Mouse (Mus musculus) midbrain, postnatal 0 days (tissue): ENCODE data around the gene Tom1l1. TPM values are rescaled to one million over a fixed set of nuclear protein-coding genes. Genes with fewer than 3 reads are reported as not detected.
A peak's percentile ranks its signal among the peaks of the same experiment; 100 is the strongest.

ENCODE experiments used
- ATAC-seq: fragments of 200-750 bp; cut with Nextera tagmentation; 2 replicates; pipeline ENCODE4 v1.8.0; 2017; ENCODE audit warnings: moderate number of reproducible peaks, mild to moderate bottlenecking, moderate TSS enrichment, moderate library complexity; ENCODE audit not compliant: low FRiP score
- DNase-seq: peaks from one replicate; pipeline ENCODE4 v3.0.0-alpha.2; 2015; ENCODE audit warnings: low spot score
- H3K27ac ChIP-seq: fragments of 300-500 bp; sonication (generic); 2 replicates; pipeline ENCODE4 v1.5.1; 2014; ENCODE audit warnings: low read depth, mild to moderate bottlenecking, low read length, mixed read lengths
- H3K27me3 ChIP-seq: fragments of 300-500 bp; sonication (generic); 2 replicates; pipeline ENCODE4 v1.6.1; 2014; ENCODE audit warnings: low read length, control low read depth, mixed read lengths; ENCODE audit not compliant: insufficient read depth
- H3K36me3 ChIP-seq: fragments of 300-500 bp; sonication (generic); 2 replicates; pipeline ENCODE4 v1.6.1; 2014; ENCODE audit warnings: low read length, control low read depth, mixed read lengths; ENCODE audit not compliant: insufficient read depth
- H3K4me1 ChIP-seq: fragments of 300-500 bp; sonication (generic); 2 replicates; pipeline ENCODE4 v1.6.1; 2014; ENCODE audit warnings: mild to moderate bottlenecking, control low read depth, antibody characterized with exemption, low read length, mixed read lengths; ENCODE audit not compliant: insufficient read depth
- H3K4me2 ChIP-seq: fragments of 300-500 bp; sonication (generic); 2 replicates; pipeline ENCODE4 v1.6.1; 2014; ENCODE audit warnings: low read depth, mild to moderate bottlenecking, low read length, mixed read lengths; ENCODE audit not compliant: poor library complexity, severe bottlenecking
- H3K4me3 ChIP-seq: fragments of 300-500 bp; sonication (generic); 2 replicates; pipeline ENCODE4 v1.5.1; 2014; ENCODE audit warnings: low read depth, mild to moderate bottlenecking, low read length, moderate library complexity
- H3K9ac ChIP-seq: fragments of 300-500 bp; sonication (generic); replicated peaks from 2 replicates; pipeline ENCODE4 v1.6.1; 2014; ENCODE audit warnings: mild to moderate bottlenecking, low read length, moderate library complexity, mixed read lengths; ENCODE audit not compliant: poor library complexity, severe bottlenecking
- H3K9me3 ChIP-seq: fragments of 300-500 bp; sonication (generic); 2 replicates; pipeline ENCODE4 v1.6.1; 2016; ENCODE audit warnings: low read length, control low read depth
- CTCF ChIP-seq: IDR thresholded peaks from 2 replicates; pipeline ENCODE4 v1.5.1; 2016; ENCODE audit warnings: antibody characterized with exemption, mild to moderate bottlenecking
- WGBS: fragments of 180-500 bp; shearing (Covaris S2); extraction: QIAGEN DNeasy Blood & Tissue Kit; methylation state at CpG from one replicate; pipeline ENCODE4 v1.1.7; 2014; 5-methylcytosine and 5-hydroxymethylcytosine counted together
- polyA plus RNA-seq: library from polyadenylated mRNA; unstranded; fragments of >200 nt; fragmentation: Nextera tagmentation; extraction: Ambion mirVana; gene quantifications from 2 replicates; pipeline ENCODE4 v1.2.1, GENCODE M21; 2015
- total RNA-seq: library from RNA; depleted of rRNA; stranded (reverse); fragments of >200 nt; gene quantifications from 2 replicates; pipeline ENCODE4 v1.2.3, GENCODE M21; 2014

Tom1l1 gene
- total and polyA plus RNA-seq, 2 experiments from 2014 or later: 12.6 to 19.6 TPM

DNA sequence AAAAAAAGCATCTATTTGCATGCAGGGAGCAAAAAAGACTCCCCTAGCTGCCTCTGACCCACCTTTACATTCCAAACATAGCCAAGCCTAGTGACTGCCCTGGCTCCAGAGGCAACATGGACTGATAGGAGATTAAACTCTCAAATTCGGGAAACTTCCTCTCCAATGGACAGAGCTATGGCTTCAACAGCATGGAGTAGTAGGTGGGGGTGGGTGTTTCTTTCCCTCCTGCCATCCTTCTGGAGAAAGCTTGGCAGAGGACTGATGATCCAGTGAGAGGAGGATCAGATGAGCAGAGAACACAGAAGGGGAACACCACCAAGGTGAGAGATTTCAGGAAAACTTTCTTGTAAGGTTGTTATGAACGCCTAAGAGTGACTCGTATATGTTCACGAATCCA is 35.6 kb downstream of the Tom1l1 start:
- ATAC-seq (no peak), DNase-seq (no peak)
- Histone ChIP-seq H3K27ac (no peak overlapping the region), H3K4me3 (no peak overlapping the region), H3K9me3 (no peaks in the 10 kb centered on the region), H3K4me1 (no peaks in the 10 kb centered on the region), H3K9ac (no peak overlapping the region), H3K27me3 (no peaks in the 10 kb centered on the region), H3K4me2 (no peak overlapping the region), H3K36me3 (peaks cover 28% of the 10 kb centered on the region)
- 90% methylated on average over 4 of the region's 4 CpGs for WGBS
- no peak for TF ChIP-seq CTCF

DNA sequence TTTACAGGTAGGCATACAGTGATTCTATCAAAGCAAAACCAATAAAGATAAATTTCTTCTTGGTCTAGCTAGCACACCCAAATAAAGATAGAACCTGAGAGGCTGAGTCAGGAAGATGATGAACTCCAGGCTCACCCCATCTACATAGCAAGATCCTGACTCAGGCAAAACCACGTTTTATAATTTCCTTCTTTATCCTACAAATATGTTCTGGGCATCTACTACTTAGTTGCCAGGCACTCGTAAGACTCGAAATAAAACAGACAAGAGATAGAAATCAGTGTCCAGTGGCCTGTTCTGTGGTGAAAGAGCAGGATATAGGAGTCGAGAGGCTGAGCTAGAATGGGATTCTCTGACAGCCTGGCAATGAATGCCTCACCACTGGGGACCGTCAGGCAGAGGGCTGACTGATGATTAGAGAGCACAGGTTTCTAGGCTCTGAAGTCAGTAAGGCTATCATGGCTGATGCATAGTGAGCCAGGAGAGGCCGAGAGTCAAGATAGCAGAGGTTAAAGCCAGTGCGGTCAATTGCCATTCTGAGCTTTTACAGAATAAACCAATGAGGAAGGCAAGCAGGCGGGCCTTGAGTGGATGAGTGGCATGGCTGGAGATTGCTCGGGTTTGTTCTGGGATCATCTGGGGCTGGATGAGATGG is 37.8 kb downstream of the Tom1l1 start:
- ATAC-seq (no peak), DNase-seq (no peak)
- 82% methylated on average over 9 of the region's 9 CpGs for WGBS
- Histone ChIP-seq H3K27me3 (no peaks in the 10 kb centered on the region), H3K27ac (no peak overlapping the region), H3K4me2 (no peak overlapping the region), H3K9me3 (no peaks in the 10 kb centered on the region), H3K4me1 (no peaks in the 10 kb centered on the region), H3K4me3 (no peak overlapping the region), H3K36me3 (peaks cover 26% of the 10 kb centered on the region), H3K9ac (no peak overlapping the region)
- TF ChIP-seq CTCF: no peak

GRCm38 (mm10) chr11:90649777-90650176 is 38.4 kb downstream of the Tom1l1 start:
- Histone ChIP-seq H3K27ac (no peak overlapping the region), H3K4me3 (no peak overlapping the region), H3K9ac (no peak overlapping the region), H3K9me3 (no peaks in the 10 kb centered on the region), H3K4me2 (no peak overlapping the region), H3K27me3 (no peaks in the 10 kb centered on the region), H3K4me1 (no peaks in the 10 kb centered on the region), H3K36me3 (peaks cover 28% of the 10 kb centered on the region)
- ATAC-seq: no peak
- 91% methylated on average over 6 of the region's 6 CpGs for WGBS
- TF ChIP-seq CTCF: no peak
- no peak for DNase-seq

GRCm38 (mm10) chr11:90638312-90638830 is 49.8 kb downstream of the Tom1l1 start:
- WGBS: 2% methylated on average over 42 of the region's 54 CpGs
- Histone ChIP-seq H3K36me3 (no peaks in the 10 kb centered on the region), H3K4me1 (0 out of 2 replicates have a peak, but pooled peaks cover 3% of the 10 kb centered on the region), H3K27me3 (no peaks in the 10 kb centered on the region), H3K9me3 (no peaks in the 10 kb centered on the region), H3K4me2 (peak overlapping the region; percentile 62), H3K27ac (peak overlapping the region; percentile 98), H3K9ac (peak overlapping the region; percentile 100), H3K4me3 (peak overlapping the region; percentile 97)
- no peak; the same call in 1 of the 2 replicates for ATAC-seq
- DNase-seq: peak; percentile 28
- no peak for TF ChIP-seq CTCF

DNA sequence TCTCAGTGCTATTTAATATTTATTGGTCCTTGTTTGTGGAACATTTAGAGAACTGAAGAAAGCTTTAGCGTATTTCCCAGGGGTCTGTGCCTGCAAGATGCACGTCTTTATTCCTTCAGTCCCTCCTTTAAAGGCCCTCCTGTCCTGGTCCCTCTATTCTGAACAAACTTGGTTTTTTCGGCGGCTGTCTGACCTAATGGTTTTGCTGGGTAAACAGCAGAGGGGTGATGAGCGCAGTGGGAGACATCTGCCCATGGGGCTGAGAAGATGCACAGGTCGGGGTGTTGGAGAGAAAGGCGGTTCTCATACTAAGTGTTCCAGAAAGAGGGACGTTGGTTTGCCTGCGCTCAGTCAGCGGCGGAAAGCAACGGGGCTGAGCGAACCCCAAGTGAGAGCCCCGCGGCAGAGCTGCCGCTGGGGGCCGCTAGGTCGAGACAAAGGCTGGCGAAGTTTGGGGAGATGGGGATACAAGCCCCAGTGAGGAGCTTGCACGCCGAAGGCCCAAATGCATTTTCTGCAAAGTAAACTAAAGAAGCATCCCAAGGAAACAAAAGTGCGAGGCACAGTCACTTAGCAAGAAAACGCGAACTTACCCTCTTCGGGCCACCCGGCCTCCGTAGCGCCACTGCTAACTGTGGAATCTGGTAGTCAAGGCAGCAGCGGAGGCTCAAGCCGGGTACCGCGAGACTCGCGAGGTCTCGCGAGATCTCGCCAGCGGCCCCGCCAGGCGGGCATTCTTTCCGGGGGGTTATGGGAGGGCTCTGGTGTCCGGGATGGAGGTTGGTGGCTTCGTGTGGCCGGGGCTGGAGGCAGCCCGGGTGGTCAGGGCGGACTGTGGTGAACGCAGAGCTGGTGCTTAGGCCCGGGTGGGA is 50.5 kb downstream of the Tom1l1 start, which contains the start of the genes Stxbp4 and Cox11:
Gene Stxbp4, minus strand, starts transcription at position 645 of the 872 bp plus-strand sequence.
Gene Cox11, plus strand, starts transcription at position 734 of the 872 bp plus-strand sequence.
- no peaks in the 10 kb centered on the region for H3K36me3 ChIP-seq
- peak within 1 kb of the TSS; percentile 98 for H3K27ac ChIP-seq
- DNase-seq (peak; percentile 98), ATAC-seq (peak; percentile 97)
- no peaks in the 10 kb centered on the region for H3K27me3 ChIP-seq
- 0 out of 2 replicates have a peak, but pooled peaks cover 3% of the 10 kb centered on the region for H3K4me1 ChIP-seq
- no peaks in the 10 kb centered on the region for H3K9me3 ChIP-seq
- H3K9ac ChIP-seq: peak within 1 kb of the TSS; percentile 100
- H3K4me2 ChIP-seq: peak within 1 kb of the TSS; percentile 62
- peak; percentile 57 for TF ChIP-seq CTCF
- peak within 1 kb of the TSS; percentile 97 for H3K4me3 ChIP-seq
- 0% methylated on average over 47 of the region's 48 CpGs for WGBS
